Mouse (Mus musculus) ovary, postnatal 36 days (tissue): Measurements from ENCODE around the gene Htr1b.

ENCODE experiments used
- DNase-seq: peaks from one replicate; pipeline ENCODE4 v3.0.0; 2022; ENCODE audit warnings: low spot score, mixed read lengths

Gene Htr1b

DNA sequence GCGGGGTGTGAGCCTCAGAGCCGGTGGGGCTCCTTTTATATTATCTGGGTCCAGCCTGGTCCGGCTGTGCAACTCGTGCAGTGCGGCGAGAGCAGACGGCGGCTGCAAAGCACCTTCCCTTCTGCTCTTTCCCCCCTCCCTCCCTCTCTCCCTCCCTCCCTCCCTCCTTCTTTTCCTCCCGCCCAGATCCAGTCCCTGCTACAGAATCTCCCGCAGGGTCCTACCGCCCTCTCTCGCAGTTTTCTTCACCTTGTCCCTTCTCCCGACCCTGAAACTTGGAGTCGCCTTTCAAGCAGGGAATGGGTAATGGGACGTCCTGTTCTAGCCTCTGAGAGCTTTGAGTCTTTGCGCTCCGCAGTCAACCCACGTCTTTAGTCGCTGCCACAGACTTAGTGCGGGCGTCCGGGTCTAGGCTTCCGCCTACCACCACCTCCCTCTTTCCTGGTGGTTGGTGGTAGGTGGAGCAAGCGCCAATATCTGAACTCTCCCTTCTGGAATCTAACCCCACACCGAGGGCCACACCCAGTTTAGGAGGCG is at the start of gene Htr1b:
Htr1b (minus strand) TSS at position 392 of the 537 bp plus-strand sequence.
- no peak for DNase-seq

DNA sequence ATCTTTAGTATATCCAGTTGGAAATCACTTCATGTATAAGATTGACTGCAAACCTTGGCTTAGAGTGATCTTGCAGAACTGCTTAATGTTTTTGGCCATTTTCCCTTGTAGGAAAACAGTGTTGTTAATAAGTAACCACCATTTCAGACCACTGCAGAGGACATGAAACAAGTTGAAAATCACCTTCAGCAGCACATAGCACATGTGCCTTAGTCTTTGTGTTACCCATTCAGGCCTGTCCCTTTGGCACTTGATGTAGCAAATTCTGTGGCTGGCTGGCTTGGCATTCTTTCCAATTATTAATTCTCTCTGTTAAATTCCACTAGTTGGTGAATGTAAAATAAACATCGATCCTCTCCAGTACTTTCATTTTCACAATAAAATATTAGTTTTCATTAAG is 43.1 kb upstream of the Htr1b start:
- DNase-seq = no peak

DNA sequence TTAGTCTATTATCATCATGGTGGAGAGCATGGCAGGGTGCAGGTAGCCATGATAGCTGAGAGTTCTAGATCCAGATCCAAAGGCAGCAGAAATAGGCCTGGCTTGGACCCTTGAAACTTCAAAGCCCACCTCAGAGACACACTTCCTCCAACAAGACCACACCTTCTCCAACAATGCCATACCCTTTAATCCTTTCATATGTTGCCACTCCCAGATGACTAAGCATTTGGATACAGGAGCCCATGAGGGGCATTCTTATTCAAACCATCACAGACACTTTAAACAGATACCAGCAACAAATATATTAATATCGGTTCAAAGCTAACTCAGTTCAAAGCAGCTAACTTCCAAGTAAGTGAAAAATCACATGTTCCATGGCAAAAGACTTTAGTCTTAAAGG is 3.9 kb upstream of the Htr1b start:
- DNase-seq = no peak

DNA sequence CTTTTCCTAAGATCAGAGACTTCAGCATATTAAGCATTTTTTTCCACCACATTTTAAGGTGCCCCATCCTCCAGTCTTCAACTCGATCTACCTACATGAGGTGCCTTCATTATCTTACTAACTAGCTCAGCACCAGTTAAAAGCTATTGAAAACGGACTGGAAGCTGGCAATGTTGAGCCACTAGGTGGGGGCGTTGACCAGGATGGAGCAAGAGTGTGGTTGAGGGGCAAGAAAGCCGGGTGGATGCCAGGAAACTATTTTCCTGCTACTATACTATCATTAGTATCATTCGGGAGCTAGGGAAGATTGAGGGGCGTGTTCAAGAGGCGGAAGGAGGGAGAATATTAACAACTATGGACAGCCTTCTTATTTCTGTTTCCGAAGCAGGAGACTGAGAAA is 1.5 kb upstream of the Htr1b start:
- peak; percentile 27 for DNase-seq

DNA sequence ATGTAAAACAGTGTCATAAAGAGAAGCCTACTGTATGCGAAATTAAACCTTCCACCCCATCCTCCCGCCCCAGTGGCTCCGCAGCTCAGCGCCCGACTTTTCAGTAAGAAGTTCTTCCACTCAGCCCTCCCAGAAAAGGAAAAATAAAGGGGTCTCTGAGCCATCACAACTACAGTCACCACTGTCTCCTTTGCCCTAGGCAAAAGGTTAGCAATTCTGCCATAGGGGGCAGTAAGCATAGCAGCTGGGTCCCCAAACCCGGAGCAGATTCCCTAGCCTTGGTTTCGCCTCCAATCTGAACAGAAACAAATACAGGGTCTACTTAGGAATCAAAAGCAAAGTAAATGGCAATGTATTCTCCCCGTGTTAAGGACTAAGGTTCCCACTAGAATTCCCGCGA is 535 bp upstream of the Htr1b start:
- DNase-seq = no peak

DNA sequence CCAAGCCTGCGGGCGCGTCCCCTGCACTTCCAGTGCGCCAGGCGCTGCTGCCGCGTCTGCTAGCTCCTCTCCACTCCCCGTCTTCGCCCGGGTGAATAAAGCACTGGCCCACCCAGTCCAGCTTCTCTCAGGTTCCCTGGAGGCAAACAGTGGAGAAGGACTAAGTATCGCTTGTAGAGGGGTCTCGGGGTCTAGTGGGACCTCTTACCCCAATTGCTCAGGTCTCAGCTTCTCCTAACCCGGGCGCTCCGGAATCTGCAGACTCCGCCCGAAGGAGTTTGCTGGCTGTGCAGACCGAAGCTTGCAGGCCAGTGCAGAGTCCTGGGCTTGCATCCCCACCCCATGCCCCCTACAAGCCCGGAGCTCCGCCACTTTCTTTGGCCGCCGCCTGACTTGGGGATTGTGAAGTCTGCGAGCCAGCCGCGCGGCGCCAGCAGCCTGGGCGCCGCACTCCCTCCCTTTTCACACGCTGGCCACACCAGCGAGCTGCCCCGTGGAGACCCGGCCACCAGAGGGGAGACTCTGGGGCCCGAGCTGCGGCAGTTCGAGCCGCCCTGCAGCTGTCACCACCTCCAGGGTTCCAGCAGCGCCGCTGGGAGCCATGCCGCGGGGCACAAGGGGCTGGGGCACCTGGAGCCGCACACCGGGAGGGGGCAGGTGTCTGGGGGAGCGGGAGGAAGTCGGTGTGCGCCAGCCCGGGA is 742 bp downstream of the Htr1b start:
- DNase-seq = peak; percentile 23

DNA sequence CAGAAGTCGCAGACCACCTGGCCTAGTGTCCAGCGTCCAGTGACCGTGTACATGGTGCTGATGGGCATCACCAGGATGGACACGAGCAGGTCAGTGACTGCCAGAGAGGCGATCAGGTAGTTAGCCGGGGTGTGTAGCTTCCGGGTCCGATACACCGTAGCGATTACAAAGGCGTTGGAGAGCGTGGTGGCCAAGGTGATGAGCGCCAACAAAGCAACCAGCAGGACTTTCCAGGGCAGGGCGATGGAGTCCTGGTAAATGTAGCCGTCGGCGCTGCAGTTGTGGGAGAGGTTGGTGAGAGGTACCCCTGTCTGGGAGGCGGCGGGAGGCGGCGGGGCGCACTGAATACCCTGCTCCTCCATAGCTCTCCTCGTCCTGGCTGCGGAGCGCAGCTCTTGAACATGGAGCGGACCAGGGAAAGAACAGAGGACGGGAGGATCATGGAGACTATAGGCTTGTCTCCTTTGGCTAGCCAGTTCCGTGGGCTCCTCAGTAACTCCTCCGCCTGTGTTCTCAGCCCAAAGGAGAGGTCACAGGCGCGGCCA is 1.4 kb downstream of the Htr1b start:
- peak; percentile 23 for DNase-seq

DNA sequence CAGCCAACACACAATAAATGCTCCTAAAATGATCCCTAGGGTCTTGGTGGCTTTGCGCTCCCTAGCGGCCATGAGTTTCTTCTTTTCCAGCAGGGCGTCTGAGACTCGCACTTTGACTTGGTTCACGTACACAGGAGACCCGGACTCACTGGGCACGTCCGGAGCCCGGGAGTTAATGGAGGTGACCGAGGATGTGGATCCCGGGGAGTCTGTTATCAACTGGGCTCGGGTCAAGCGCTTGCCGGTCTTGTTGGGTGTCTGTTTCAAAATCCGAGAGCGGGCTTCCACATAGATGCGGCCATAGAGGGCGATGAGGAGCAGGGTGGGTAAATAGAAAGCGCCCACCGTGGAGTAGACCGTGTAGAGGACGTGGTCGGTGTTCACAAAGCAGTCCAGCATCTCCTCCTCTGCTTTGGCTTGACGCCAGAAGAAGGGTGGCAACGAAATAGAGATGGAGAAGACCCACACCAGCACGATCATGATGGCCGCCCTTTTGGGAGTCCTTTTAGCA is 2.0 kb downstream of the Htr1b start:
- peak; percentile 17 for DNase-seq

DNA sequence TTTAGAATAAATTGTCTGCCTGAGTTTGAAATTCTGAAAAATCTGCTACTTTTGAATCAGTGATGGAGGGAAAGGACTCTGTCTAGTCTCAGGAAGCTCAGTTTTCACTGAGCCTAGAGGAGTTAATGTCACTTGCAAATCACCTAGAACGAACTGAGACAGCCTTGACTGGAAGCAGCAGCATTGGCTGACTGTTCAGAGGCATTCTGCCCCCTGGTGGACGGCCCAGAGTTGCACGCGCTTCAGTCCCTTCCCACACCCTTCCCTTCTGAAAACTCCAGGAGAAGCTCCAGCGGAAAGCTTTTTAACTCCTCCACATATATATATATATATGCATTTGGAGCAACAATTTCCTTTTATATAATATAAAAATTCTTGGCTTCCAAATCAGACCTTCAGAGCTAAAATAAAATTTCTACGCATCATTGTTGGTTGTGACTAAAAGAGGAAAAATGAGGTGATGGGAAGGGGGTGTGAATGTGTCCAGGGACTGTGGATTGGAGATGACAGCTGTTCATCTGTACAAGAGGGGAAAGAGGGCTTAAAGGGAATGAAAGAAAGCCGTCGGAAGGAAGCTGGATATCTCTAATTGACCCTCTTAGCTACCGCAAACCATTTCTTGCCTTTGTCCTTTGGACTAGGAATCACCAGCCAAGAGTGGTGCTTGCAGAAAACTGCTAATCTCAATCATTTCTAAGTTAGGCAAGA is 6.6 kb downstream of the Htr1b start:
- peak; percentile 68 for DNase-seq

DNA sequence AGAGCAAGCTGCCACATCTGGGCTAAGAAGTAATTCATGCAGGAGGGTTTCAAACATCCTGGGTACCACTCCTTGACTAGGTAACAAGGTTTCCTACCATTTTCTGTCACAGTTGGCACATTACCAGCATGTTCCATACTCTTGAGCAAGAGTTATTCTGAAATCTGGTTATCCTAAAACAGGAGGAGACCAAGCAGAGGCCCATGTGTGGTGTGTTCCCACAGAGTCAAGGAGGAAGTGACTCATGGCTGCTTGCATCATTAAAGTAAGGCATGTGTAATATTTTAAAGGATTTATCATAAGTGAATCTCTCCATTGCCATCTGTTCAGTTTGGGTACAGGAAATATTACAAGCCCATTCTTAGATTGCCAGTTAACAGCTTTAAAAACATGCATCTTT is 7.7 kb downstream of the Htr1b start:
- no peak for DNase-seq

DNA sequence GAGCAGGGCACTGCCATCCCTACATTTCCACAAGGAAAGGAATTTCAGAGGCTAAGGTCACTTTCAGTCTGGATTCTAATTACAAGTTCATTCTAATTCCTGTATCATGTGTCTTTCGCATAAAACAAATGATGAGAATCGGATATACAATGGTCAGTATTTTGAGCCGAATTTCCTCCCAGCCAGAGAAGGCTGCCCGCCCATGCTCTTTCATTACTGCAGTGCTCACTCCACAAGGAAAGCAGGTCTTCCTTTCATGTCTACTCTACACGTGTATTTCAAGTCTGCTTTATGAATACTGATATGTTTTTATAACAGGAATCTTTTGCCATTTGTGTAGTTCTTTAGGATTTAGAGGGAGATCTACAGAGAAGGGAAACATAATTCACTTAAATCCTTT is 10.8 kb downstream of the Htr1b start:
- no peak for DNase-seq

DNA sequence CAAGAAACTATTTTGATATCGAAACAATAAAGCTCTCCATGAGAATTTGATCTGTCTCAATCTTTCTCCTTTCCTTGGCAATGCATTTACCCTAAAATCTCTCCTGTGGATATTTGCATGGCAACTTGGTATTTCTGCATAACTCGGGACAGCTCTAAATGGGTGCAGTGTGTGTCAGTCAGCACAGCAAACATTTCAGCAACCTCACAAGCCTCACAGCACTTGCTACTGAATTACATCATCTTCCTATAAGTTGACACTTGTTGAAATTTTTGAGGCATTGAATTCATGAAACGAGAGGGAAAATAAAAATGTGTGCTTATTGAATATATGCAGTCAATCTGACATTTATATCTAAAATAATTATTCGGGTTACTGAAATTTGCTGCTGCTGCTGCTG is 22.6 kb downstream of the Htr1b start:
- DNase-seq = no peak
